ENCODE assay signal across 8 mouse cellular contexts in the genomic region with DNA sequence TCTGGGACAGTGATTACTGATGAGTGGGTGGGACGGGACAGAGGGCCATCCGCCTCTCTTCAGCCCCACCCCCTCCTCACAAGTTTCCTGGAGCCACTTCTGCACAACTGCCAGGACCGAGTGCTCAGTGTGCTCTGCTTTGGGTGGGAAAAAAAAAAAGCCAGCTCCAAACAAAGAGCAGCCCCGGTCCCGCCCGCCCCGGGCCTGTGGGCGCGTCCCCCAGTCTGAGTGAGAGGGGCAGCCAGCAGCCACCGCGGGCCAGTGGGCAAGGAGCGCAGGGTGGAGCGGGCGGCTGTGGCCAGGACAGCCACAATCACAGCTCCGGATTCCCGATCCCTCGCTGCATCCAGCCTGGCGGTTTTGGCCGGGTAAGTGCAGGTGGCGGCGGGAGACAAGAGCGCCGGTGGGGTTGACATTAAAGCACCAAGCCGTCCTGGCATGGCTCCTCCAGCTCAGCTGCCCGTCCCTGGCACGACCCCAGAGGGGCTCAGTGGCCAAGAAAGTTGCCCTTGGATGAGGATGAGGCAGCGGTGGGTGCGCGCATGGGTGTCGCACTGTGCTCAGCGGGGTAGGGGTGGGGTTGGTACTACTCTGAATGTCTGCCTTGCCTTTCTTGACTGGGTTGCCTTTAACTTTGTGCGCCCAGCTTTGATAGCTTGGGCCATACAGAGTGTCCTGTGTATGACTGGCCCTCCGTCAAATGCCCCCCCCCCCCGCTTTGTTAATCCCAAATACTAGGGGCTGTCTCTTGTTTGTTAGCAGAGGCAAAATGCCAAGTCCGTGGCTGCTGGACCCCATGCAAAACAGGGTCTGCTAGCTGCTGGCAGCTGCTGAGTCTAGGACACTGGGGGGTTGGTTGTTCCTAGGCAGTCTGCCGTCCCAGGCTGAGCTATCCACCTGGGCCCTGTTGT. TPM values are rescaled to one million over a fixed set of nuclear protein-coding genes. Genes with fewer than 3 reads are reported as not detected.
DNase-seq lines count a peak whose midpoint lies in the region; ATAC-seq and TF ChIP-seq lines count a peak whose summit lies in the region.
"Had no signal": no experiment of that assay in that cellular context is flagged by ENCODE, and none has a peak within 500 bp of the region (broad histone marks: within the 10 kb centered on the region; RNA-seq: fewer than 3 reads in every experiment).

A gene (plus strand): TSS at position 79 of the 911 bp plus-strand sequence.

- DNase-seq in ES-E14 (ENCODE audit: low read depth, low spot score), result no peak
- DNase-seq in ZHBTc4 (ENCODE audit: low read depth, low spot score), result peak; percentile 70
- DNase-seq in hindbrain, embryonic 10.5 days (ENCODE audit: low spot score), result peak; percentile 61
- no peak for DNase-seq in urinary bladder, adult 18-20 months (ENCODE audit: low spot score in 2 of 2)

- peak within 1 kb of the TSS; percentile 63 for H3K9ac ChIP-seq in ES-E14 (ENCODE audit: insufficient read depth, low read depth, low read length, poor library complexity, severe bottlenecking)
- H3K9ac ChIP-seq in forebrain, embryonic 15.5 days (replicated peaks), result peak within 1 kb of the TSS; percentile 67
- no peak within 1 kb of the TSS for H3K9ac ChIP-seq in liver, embryonic 12.5 days
- peak within 1 kb of the TSS; percentile 84 for H3K9ac ChIP-seq in neural tube, embryonic 13.5 days

- no peaks in the 10 kb centered on the region for H3K36me3 ChIP-seq in ES-E14 (ENCODE audit: control insufficient read depth, insufficient read depth, low read length, poor library complexity, severe bottlenecking)
- no peaks in the 10 kb centered on the region for H3K36me3 ChIP-seq in forebrain, embryonic 15.5 days
- no peaks in the 10 kb centered on the region for H3K36me3 ChIP-seq in hindbrain, embryonic 10.5 days
- no peaks in the 10 kb centered on the region for H3K36me3 ChIP-seq in liver, embryonic 12.5 days
- no peaks in the 10 kb centered on the region for H3K36me3 ChIP-seq in neural tube, embryonic 13.5 days

- H3K4me2 ChIP-seq in forebrain, embryonic 15.5 days (replicated peaks), result peak within 1 kb of the TSS; percentile 63
- peak within 1 kb of the TSS; percentile 58 for H3K4me2 ChIP-seq in liver, embryonic 12.5 days
- peak within 1 kb of the TSS; percentile 88 for H3K4me2 ChIP-seq in neural tube, embryonic 13.5 days

- H3K9me3 ChIP-seq in ES-E14 (ENCODE audit: control insufficient read depth, insufficient read depth, low read depth, low read length), result no peaks in the 10 kb centered on the region
- H3K9me3 ChIP-seq in forebrain, embryonic 15.5 days, result no peaks in the 10 kb centered on the region
- H3K9me3 ChIP-seq in hindbrain, embryonic 10.5 days, result no peaks in the 10 kb centered on the region
- no peaks in the 10 kb centered on the region for H3K9me3 ChIP-seq in liver, embryonic 12.5 days (replicated peaks)
- H3K9me3 ChIP-seq in neural tube, embryonic 13.5 days, result no peaks in the 10 kb centered on the region

- no peaks in the 10 kb centered on the region for H3K27me3 ChIP-seq in forebrain, embryonic 15.5 days
- peaks cover 41% of the 10 kb centered on the region for H3K27me3 ChIP-seq in hindbrain, embryonic 10.5 days (ENCODE audit: insufficient read depth, poor library complexity, severe bottlenecking)
- H3K27me3 ChIP-seq in liver, embryonic 12.5 days (replicated peaks), result peaks cover 56% of the 10 kb centered on the region
- H3K27me3 ChIP-seq in neural tube, embryonic 13.5 days, result no peaks in the 10 kb centered on the region

- ATAC-seq in forebrain, embryonic 15.5 days (replicated peaks), result peak; percentile 91
- ATAC-seq in liver, embryonic 12.5 days, result peak; percentile 10; the same call in 1 of the 2 replicates
- ATAC-seq in neural tube, embryonic 13.5 days (ENCODE audit: low read depth), result peak; percentile 86

- under 1% methylated on average over 36 of the region's 36 CpGs for WGBS in forebrain, embryonic 15.5 days
- 1% methylated on average over 36 of the region's 36 CpGs for WGBS in hindbrain, embryonic 10.5 days
- WGBS in liver, embryonic 12.5 days (ENCODE audit: insufficient replicate concordance), result 9% methylated on average over 36 of the region's 36 CpGs
- WGBS in neural tube, embryonic 13.5 days, result under 1% methylated on average over 36 of the region's 36 CpGs

- peak within 1 kb of the TSS; percentile 53 to 80 for H3K4me3 ChIP-seq in ES-E14 (ENCODE audit: insufficient read depth in 1 of 2, low read depth in 1 of 2, low read length in 2 of 2, poor library complexity in 1 of 2, severe bottlenecking in 1 of 2)
- peak within 1 kb of the TSS; percentile 48 for H3K4me3 ChIP-seq in forebrain, embryonic 15.5 days
- H3K4me3 ChIP-seq in hindbrain, embryonic 10.5 days, result peak within 1 kb of the TSS; percentile 67
- peak within 1 kb of the TSS; percentile 32 for H3K4me3 ChIP-seq in liver, embryonic 12.5 days
- peak within 1 kb of the TSS; percentile 55 for H3K4me3 ChIP-seq in neural tube, embryonic 13.5 days
- H3K4me3 ChIP-seq: erythroblast, embryonic 14.5 days had no signal

- H3K27ac ChIP-seq in ES-E14 (ENCODE audit: insufficient read depth, low read depth, low read length, poor library complexity, severe bottlenecking), result no peak within 1 kb of the TSS
- H3K27ac ChIP-seq in forebrain, embryonic 15.5 days (replicated peaks), result peak within 1 kb of the TSS; percentile 84
- H3K27ac ChIP-seq in hindbrain, embryonic 10.5 days, result peak within 1 kb of the TSS; percentile 91
- H3K27ac ChIP-seq in liver, embryonic 12.5 days, result no peak within 1 kb of the TSS
- H3K27ac ChIP-seq in neural tube, embryonic 13.5 days (replicated peaks), result peak within 1 kb of the TSS; percentile 93

- H3K4me1 ChIP-seq in ES-E14 (ENCODE audit: control insufficient read depth in 2 of 2, insufficient read depth in 2 of 2, low read length in 2 of 2, poor library complexity in 1 of 2), result no peaks in the 10 kb centered on the region
- H3K4me1 ChIP-seq in forebrain, embryonic 15.5 days, result peaks cover 29% of the 10 kb centered on the region
- H3K4me1 ChIP-seq in hindbrain, embryonic 10.5 days (replicated peaks), result peaks cover 30% of the 10 kb centered on the region
- no peaks in the 10 kb centered on the region; the same call in none of the 2 replicates for H3K4me1 ChIP-seq in liver, embryonic 12.5 days
- H3K4me1 ChIP-seq in neural tube, embryonic 13.5 days (replicated peaks), result peaks cover 55% of the 10 kb centered on the region

- in situ Hi-C loops in ES-E14 (cut with MboI; ENCODE audit: low sequenced_read_pairs in 2 of 2, unreplicated experiment in 2 of 2), result no loop called here

TF ChIP-seq in ES-E14, 5 proteins besides CTCF, POLR2A, EP300 and RAD21:
- TF ChIP-seq ZNF384 (IDR thresholded peaks at IDR 0.05; ENCODE audit: low read depth, low read length) (peak; percentile 59; the same call in 1 of the 2 replicates), HCFC1 (IDR thresholded peaks at IDR 0.05; ENCODE audit: borderline replicate concordance, insufficient read depth, low read length) (no peak), MAFK (IDR thresholded peaks at IDR 0.05; ENCODE audit: insufficient read depth, low read depth, low read length) (no peak), ZC3H11A (IDR thresholded peaks at IDR 0.05; ENCODE audit: borderline replicate concordance, low read depth, low read length) (no peak)

RNA-seq across cellular contexts. Expression of the gene that starts here (rescaled TPM):
- total RNA-seq in ES-E14 (2012; rRNA removed), result 0.11 and 0.13 TPM in 2 replicates
- 10.8 and 11.8 TPM in 2 replicates for polyA plus RNA-seq in forebrain, embryonic 15.5 days (2015; fragmentation: Nextera tagmentation; extraction: Ambion mirVana)
- 6.8 and 15.4 TPM in 2 replicates for polyA plus RNA-seq in hindbrain, embryonic 10.5 days (2016; fragmentation: Nextera tagmentation; extraction: Ambion mirVana)
- 0.43 and 1.5 TPM in 2 replicates for polyA plus RNA-seq in liver, embryonic 12.5 days (2016; fragmentation: Nextera tagmentation; extraction: Ambion mirVana)
- 9.8 and 14.7 TPM in 2 replicates for polyA plus RNA-seq in neural tube, embryonic 13.5 days (2015; fragmentation: Nextera tagmentation; extraction: Ambion mirVana)
- polyA plus RNA-seq: erythroblast, embryonic 14.5 days had no signal

Comparison
In these comparisons a context has a peak if more than half of its experiments do, and no peak if none do; other contexts are left out.
1. DNase-seq: peak in ZHBTc4 (single experiment) and hindbrain, embryonic 10.5 days (single experiment); none in ES-E14 (single experiment) and urinary bladder, adult 18-20 months (0 of 2).
2. H3K27ac ChIP-seq: peak in forebrain, embryonic 15.5 days (single experiment), hindbrain, embryonic 10.5 days (single experiment) and neural tube, embryonic 13.5 days (single experiment); none in ES-E14 (single experiment) and liver, embryonic 12.5 days (single experiment).
3. ATAC-seq: peak in every context shown above with its lines; median percentile 91 in forebrain, embryonic 15.5 days; 86 in neural tube, embryonic 13.5 days; 10 in liver, embryonic 12.5 days.
4. Peak in every context shown above with its lines, with median percentiles within 50 percentile points of each other: H3K4me3 ChIP-seq and H3K4me2 ChIP-seq.